Mouse (Mus musculus): ENCODE data around the gene Ripor2.
A peak's percentile ranks its signal among the peaks of the same experiment; 100 is the strongest.

The Ripor2 gene

GRCm38 (mm10) chr13:24712581-24713130 lies 130.7 kb downstream of the Ripor2 start:
- DNase-seq (ENCODE audit: low read depth, low spot score): no peak

GRCm38 (mm10) chr13:24713434-24714000 lies 131.5 kb downstream of the Ripor2 start:
- peak; percentile 85 for DNase-seq (ENCODE audit: low read depth, low spot score)

DNA sequence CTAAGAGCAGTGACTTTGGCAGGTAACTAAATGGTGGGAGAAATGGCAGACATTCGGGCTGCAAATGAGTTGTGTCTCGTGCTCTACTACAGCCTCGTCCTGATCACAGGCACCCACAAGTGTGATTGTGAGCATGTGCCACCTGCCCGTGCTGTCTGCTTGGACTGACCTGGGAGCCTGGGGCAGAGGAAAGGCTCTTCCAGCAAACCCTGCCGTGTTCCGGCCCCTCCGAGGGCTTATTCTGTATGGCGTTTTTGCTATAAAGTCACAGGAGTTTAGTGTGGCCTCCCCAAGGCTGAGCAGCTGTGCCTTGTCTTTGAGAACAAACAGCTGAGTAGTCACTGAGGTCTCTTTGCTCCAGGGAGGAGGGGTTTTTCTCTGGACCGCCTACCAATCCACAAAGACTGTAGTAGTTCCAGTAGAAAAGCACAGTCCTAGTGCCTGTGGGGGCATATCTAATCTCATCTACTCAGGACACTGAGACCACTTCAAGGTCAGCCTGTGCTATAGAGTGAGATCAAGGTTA lies 132.4 kb downstream of the Ripor2 start:
- DNase-seq (ENCODE audit: low read depth, low spot score): no peak

DNA sequence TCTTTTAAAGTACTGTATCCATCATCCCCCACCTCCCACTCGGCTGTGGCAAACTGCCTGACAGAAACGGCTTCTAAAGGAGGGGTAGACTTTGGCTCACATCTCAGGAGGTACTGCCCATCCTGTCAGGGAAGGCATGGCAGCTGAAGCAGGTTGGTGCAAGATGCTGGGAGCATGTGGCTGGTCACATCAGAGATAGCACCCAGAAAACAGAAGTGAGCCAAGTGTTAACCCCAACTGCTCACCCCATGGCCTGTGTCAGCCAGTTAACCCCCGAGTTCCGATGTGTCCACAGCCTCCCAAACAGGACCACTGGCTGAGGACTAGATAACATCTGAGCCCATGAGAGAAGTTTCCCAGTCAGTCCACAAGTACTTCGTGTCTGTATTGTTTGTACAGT lies 133.6 kb downstream of the Ripor2 start:
- no peak for DNase-seq (ENCODE audit: low read depth, low spot score)

DNA sequence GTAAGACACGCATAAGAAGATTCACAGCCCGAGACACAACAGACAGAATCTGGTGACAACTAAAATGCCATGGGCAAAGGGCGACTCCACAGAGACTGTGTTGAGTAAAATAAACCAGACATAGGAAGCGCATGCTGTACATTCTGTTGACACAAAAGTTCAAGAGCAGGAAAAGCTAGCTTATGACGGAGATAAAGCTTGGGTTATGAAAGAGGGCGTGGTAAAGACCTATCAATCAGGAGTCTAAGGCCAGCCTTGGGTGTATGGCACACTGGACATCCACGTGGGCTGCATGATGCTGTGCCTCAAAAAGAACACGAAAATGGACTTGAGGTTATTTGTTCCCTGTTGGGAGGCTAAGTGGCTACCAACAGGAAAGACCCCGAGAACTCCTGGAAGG lies 134.5 kb downstream of the Ripor2 start:
- no peak for DNase-seq (ENCODE audit: low read depth, low spot score)

DNA sequence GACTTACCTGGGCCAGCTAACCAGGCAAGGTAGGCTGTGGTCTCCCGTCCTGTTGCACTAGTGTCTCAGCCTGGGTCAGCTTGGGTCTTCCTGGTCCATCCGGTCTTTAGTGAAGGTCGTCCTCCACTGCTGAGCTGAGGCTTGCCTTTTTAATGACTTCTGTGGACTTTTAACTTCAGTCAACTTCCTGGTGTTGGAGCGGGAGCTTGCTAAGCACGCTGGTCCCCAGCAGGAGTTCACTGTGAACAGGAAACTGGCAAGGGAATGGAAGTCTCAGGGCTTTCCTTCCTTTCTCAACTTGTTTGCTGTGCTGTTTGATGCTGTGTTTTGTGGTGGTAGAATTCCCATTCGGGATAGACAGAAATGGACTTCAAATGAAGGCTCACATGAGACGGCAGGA lies 135.7 kb downstream of the Ripor2 start:
- DNase-seq (ENCODE audit: low read depth, low spot score): no peak

GRCm38 (mm10) chr13:24721502-24721901 lies 139.5 kb downstream of the Ripor2 start:
- DNase-seq (ENCODE audit: low read depth, low spot score): no peak

DNA sequence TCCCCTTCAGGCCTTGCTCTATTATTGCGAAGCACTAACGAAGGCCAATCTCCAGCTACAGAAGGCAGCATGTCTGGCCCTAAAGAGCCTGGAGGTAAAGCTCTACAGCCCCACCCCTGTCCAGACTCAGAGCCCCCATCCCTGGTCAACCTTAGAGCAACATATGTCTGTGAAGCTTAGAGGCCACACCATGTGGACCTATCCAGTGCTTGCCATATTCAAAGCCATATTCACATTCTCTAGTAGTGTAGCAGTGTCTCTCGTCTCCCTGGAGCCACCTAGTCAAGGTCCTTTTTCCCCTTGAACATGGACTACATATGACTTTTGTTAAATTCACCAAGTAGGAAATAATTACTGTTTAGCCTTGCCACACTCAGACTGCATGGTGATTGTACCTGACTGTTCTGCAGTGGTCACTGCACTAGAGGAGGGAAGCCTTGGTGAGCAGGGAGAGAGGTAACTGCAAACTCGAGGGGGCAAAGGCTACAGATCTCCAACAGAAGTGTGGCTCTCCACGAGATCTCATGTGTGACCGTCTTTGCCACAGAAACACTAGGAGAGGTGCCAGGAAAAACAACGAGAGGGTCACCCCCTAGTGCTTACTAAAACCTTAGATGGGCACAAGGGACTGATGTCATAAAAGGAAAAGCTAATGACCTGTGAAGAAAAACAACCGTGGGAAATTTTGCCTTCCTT lies 141.9 kb downstream of the Ripor2 start:
- no peak for DNase-seq (ENCODE audit: low read depth, low spot score)

DNA sequence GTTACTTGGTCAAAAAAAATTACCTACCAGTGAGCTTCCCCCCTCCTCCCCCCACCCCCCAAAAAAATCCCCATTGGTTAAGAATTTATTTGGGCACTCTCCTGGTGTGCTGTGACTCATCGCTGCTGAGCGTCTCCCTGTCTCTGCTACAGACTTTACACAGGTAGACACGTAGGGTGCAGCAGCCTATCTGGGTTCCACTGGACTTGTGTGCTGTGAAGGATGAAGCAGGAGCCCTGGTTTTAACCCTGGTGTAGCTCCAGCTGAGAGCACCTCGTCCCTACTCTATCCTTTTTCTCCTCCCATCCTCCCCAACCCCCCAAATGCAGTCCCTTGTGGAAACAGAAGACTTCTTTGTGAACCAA lies 142.4 kb downstream of the Ripor2 start:
- no peak for DNase-seq (ENCODE audit: low read depth, low spot score)

GRCm38 (mm10) chr13:24729128-24729527 lies 147.1 kb downstream of the Ripor2 start:
- no peak for DNase-seq (ENCODE audit: low read depth, low spot score)

DNA sequence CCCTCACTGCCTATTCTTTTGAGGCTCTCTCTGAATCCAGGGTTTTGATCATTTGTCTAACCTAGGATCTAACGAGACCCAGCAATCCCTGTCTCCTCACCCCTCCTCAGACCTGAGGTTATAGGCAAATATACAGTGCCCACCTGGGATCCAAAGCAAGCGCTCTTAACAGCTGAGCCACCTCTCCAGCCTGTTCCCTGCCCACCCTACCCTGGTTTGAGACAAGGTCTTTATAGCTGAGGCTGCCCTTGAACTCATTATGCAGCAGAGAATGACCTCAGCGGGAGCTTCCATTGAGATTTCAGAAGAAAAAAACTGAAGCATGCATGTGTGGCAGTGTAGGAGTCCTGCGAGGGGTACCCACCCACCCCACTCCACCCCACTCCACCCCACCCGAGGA lies 152.5 kb downstream of the Ripor2 start:
- no peak for DNase-seq (ENCODE audit: low read depth, low spot score)

- DNase-seq (ENCODE audit: low read depth, low spot score): peak; percentile 68
Measured at GRCm38 (mm10) chr13:24735608-24736131, 153.7 kb downstream of the Ripor2 start.

GRCm38 (mm10) chr13:24741028-24741427 lies 159.0 kb downstream of the Ripor2 start, which contains the start of gene Armh2:
Gene Armh2, plus strand, starts transcription at chr13:24741232.
- DNase-seq (ENCODE audit: low read depth, low spot score): no peak

GRCm38 (mm10) chr13:24747823-24748222 lies 165.8 kb downstream of the Ripor2 start:
- DNase-seq (ENCODE audit: low read depth, low spot score): no peak

DNA sequence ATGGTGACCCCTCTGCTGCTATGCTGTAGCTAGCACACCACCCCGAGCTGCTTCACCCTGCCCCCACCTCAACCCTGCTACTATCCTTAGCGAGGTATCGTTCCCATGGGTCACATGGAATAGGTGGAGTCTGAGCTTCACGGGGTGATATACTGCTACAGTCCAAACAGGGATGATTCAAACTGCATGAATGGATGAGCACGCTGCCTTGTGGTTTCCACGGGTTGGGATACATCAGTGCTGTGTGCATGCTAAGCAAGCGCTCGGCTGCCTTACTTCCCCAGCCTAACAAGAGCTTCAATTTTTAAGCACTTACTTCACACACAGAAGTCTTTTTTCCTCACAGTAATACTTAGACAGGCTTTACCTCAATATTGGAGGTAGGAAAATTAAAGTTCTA lies 168.8 kb downstream of the Ripor2 start:
- no peak for DNase-seq (ENCODE audit: low read depth, low spot score)

DNA sequence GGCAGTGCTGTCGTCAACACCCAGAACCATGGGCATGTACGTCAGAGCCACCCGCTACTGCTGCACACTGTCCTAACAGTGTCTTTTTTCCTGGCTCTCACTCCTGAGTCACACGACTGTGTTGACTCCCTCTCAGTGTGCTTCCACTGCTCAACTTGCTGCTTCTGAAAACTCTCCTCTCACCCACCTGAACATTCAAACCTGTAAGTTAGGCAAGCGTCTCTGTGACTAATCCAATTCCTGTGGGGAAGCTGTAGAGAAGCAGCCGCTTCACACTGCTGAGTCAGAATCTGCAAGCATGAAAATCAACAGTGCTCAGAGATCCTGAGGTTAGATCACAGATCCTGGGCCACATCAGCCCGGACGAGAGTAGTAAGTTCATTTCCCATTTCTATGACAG lies 169.4 kb downstream of the Ripor2 start:
- no peak for DNase-seq (ENCODE audit: low read depth, low spot score)

GRCm38 (mm10) chr13:24756756-24757155 lies 174.8 kb downstream of the Ripor2 start:
- DNase-seq (ENCODE audit: low read depth, low spot score): no peak

GRCm38 (mm10) chr13:24757820-24758564 lies 176.0 kb downstream of the Ripor2 start:
- no peak for DNase-seq (ENCODE audit: low read depth, low spot score)

DNA sequence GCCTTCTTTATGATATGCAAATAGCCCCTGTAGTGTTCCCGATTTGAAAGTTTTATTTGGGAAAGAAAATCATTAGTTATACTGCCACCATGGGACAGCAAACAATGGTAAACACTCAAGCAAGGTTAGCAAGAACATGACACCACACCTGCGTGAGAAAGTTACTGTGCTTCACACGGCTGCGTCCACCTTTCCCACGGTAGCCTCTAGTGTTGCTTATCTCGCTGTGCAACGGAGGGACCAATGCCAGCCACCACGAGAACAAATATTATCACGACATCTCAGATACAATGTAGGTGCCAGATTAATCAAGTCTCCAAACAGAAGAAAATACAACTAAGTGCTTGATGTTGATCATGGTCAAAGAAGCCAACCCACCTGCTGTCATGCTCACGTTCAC lies 177.5 kb downstream of the Ripor2 start:
- DNase-seq (ENCODE audit: low read depth, low spot score): no peak

DNA sequence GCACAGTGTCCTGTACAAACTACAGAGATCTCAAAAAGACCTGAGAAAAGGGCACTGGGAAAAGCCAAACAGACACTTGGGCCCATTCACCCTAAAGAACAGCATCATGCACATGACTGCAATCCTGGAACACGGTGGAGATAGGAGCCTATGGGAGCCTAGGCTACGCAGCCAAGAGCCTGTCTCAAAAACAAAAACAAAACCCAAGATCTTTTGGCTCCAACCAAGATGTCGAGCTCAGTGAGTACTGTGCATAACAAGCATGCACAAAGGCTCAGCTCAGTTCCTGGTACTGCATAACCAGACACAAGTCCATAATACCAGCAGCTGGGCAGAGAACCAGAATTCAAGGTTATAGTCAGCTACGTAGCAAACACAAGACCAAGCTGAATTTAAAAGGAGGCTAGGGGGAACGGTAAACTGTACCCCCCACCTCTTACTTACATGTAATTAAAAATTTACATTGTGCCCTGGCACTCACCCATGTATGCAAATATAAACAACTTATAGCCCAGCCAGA lies 178.4 kb downstream of the Ripor2 start:
- DNase-seq (ENCODE audit: low read depth, low spot score): no peak

- DNase-seq (ENCODE audit: low read depth, low spot score): no peak
Measured at GRCm38 (mm10) chr13:24761083-24761402, 179.1 kb downstream of the Ripor2 start.

All from 3T3-L1 (cell line).